Mouse (Mus musculus): Measurements from ENCODE around the gene Elmo1. TPM values are rescaled to one million over a fixed set of nuclear protein-coding genes. Genes with fewer than 3 reads are reported as not detected.

Elmo1 gene
- 155 TPM for total RNA-seq (2023)

DNA sequence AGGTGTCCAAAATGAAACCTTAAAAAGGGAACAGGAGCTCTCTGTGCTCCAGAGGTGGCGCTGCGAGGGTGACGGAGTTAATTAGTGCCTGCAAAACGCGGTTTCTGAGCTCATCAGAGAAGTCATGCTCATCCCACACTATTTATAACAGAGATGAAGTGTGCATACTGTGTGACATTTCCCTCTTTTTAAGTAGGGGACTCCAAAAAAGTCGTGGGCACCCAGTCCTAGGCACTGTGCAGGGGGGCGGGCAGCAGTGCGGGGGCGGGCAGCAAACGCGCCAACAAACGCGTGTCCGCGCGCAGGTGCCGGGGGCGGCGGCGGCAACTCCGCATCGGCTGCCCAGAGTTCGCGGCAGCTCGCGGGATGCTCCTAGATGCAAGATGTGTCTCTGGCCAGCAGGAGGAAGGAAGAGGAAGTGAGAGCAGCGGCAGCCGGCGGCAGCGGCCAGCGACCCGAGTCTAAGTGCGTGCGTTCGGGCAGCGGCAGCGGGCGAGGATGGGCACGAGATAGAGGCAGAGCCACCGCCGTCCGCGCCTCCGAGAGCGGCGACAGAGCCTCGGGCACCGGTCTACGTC lies at the start of gene Elmo1:
Gene Elmo1 (plus strand): TSS at position 464 of the 578 bp plus-strand sequence.

All from CD8-positive naive resting alpha-beta T cell, adult 57 days (primary cell).